Mouse (Mus musculus) liver, postnatal 0 days (tissue): ENCODE data around the gene Rxrb.

ENCODE experiments used
- CTCF ChIP-seq: sonication (generic); IDR thresholded peaks from 2 replicates; pipeline ENCODE4 v1.5.1; 2016; ENCODE audit warnings: antibody characterized with exemption, low read depth
- EP300 ChIP-seq: IDR thresholded peaks from 2 replicates; pipeline ENCODE4 v1.6.1; 2016; ENCODE audit warnings: antibody characterized with exemption, low read depth, mild to moderate bottlenecking

DNA sequence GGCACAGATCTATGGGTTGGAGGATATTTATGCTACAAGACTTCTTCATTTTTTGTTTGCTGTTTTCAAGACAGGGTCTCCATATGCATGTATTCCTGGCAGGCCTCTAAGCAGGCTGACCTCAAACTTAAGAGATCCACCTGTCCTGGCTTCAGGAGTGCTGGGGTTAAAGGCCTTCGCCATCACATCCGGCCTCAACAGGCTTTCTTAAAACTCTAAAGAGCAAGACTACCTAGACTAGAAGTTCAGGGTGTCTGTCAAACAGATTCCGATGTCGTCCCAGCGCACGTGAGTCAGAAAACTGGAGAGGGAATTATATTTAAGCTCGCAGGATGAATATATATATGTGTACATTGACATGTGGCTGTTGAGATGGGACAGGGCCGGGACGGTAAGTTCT lies 7.9 kb upstream of the Rxrb start:
- TF ChIP-seq CTCF (no peak), EP300 (no peak)
